Mouse (Mus musculus) ES-E14 (cell line): ENCODE data around the gene Dis3l.

ENCODE experiments used
- CHD2 ChIP-seq: IDR thresholded peaks from 2 replicates; pipeline ENCODE4 v1.6.1; 2014; ENCODE audit warnings: mild to moderate bottlenecking, low read depth, low read length, inconsistent platforms
- MAFK ChIP-seq: IDR thresholded peaks from 2 replicates; pipeline ENCODE4 v1.6.1; 2014; ENCODE audit warnings: mild to moderate bottlenecking, low read depth, low read length, inconsistent platforms; ENCODE audit not compliant: insufficient read depth
- ZC3H11A ChIP-seq: IDR thresholded peaks from 2 replicates; pipeline ENCODE4 v1.6.1; 2012; ENCODE audit warnings: low read depth, mild to moderate bottlenecking, inconsistent platforms, low read length, borderline replicate concordance
- ZNF384 ChIP-seq: IDR thresholded peaks from 2 replicates; pipeline ENCODE4 v1.6.1; 2012; ENCODE audit warnings: low read depth, low read length, inconsistent platforms

GRCm38 (mm10) chr9:64349490-64349889 lies 8.4 kb upstream of the Dis3l start:
- no peak for TF ChIP-seq CHD2
- no peak for TF ChIP-seq ZC3H11A
- TF ChIP-seq MAFK = no peak
- no peak for TF ChIP-seq ZNF384
